Mouse (Mus musculus): Measurements from ENCODE around the gene Ppp2r5b.

The Ppp2r5b gene

GRCm38 (mm10) chr19:6234337-6235083 is 1.2 kb downstream of the Ppp2r5b start:
- DNase-seq = no peak

GRCm38 (mm10) chr19:6233647-6234046 is 2.0 kb downstream of the Ppp2r5b start:
- no peak for DNase-seq

- no peak for DNase-seq
Observed at GRCm38 (mm10) chr19:6231036-6231435, 4.6 kb downstream of the Ppp2r5b start.

GRCm38 (mm10) chr19:6230411-6230810 is 5.3 kb downstream of the Ppp2r5b start:
- no peak for DNase-seq

GRCm38 (mm10) chr19:6227864-6228263 is 7.8 kb downstream of the Ppp2r5b start:
- no peak for DNase-seq

- no peak for DNase-seq
Observed at GRCm38 (mm10) chr19:6226763-6227162, 8.9 kb downstream of the Ppp2r5b start.

- DNase-seq = no peak
Observed at GRCm38 (mm10) chr19:6226135-6226534, 9.5 kb downstream of the Ppp2r5b start, which contains the start of gene Gpha2. TSS of gene Gpha2 (plus strand) at chr19:6226380.

GRCm38 (mm10) chr19:6218606-6219005 is 17.1 kb downstream of the Ppp2r5b start:
- DNase-seq = no peak

- DNase-seq = no peak
Observed at GRCm38 (mm10) chr19:6216046-6216705, 19.5 kb downstream of the Ppp2r5b start.

- no peak for DNase-seq
Observed at GRCm38 (mm10) chr19:6206716-6207115, 29.0 kb downstream of the Ppp2r5b start.

- DNase-seq = no peak
Observed at GRCm38 (mm10) chr19:6204265-6204664, 31.4 kb downstream of the Ppp2r5b start.

- no peak for DNase-seq
Observed at GRCm38 (mm10) chr19:6184131-6184530, 51.5 kb downstream of the Ppp2r5b start, which contains the start of gene Majin. TSS of gene Majin (plus strand) at chr19:6184388.

- peak; percentile 53 for DNase-seq
Observed at GRCm38 (mm10) chr19:6182534-6182933, 53.1 kb downstream of the Ppp2r5b start.

GRCm38 (mm10) chr19:6181629-6182028 is 54.0 kb downstream of the Ppp2r5b start:
- DNase-seq = no peak

- no peak for DNase-seq
Observed at GRCm38 (mm10) chr19:6178775-6179174, 56.9 kb downstream of the Ppp2r5b start.
